Mouse (Mus musculus): Measurements from ENCODE around the gene Chaf1a. TPM values are rescaled to one million over a fixed set of nuclear protein-coding genes. Genes with fewer than 3 reads are reported as not detected.

Gene Chaf1a
- 3.6 and 5.0 TPM in 2 replicates for polyA plus RNA-seq (2015; fragmentation: Nextera tagmentation; extraction: Ambion mirVana)

- no peaks in the 10 kb centered on the region for H3K36me3 ChIP-seq (ENCODE audit: control insufficient read depth, insufficient read depth, low read length)
- H3K9ac ChIP-seq (ENCODE audit: low read depth, low read length) = peak within 1 kb of the TSS; percentile 64
- H3K27ac ChIP-seq (ENCODE audit: low read length) = peak within 1 kb of the TSS; percentile 73
- ATAC-seq = peak; percentile 82
- 0% methylated on average over 61 of the region's 68 CpGs for WGBS
- peak within 1 kb of the TSS; percentile 91 for H3K4me2 ChIP-seq (ENCODE audit: low read length)
- peak within 1 kb of the TSS; percentile 64 for H3K4me3 ChIP-seq (ENCODE audit: low read depth, low read length)
- H3K4me1 ChIP-seq (ENCODE audit: control insufficient read depth, insufficient read depth, low read length) = peaks cover 12% of the 10 kb centered on the region
- no peaks in the 10 kb centered on the region for H3K27me3 ChIP-seq (ENCODE audit: control insufficient read depth, insufficient read depth, low read depth, low read length)
- H3K9me3 ChIP-seq (replicated peaks; ENCODE audit: control insufficient read depth, low read length, poor library complexity, severe bottlenecking) = no peaks in the 10 kb centered on the region
Measured at GRCm38 (mm10) chr17:56040030-56040856, at the start of gene Chaf1a. TSS of gene Chaf1a (plus strand) at chr17:56040439.

- ATAC-seq = no peak
- peaks cover 8% of the 10 kb centered on the region for H3K27me3 ChIP-seq (ENCODE audit: control insufficient read depth, insufficient read depth, low read depth, low read length)
- no peaks in the 10 kb centered on the region for H3K9me3 ChIP-seq (replicated peaks; ENCODE audit: control insufficient read depth, low read length, poor library complexity, severe bottlenecking)
- H3K4me3 ChIP-seq (ENCODE audit: low read depth, low read length) = no peak overlapping the region
- no peak overlapping the region for H3K9ac ChIP-seq (ENCODE audit: low read depth, low read length)
- H3K4me1 ChIP-seq (ENCODE audit: control insufficient read depth, insufficient read depth, low read length) = no peaks in the 10 kb centered on the region
- H3K4me2 ChIP-seq (ENCODE audit: low read length) = no peak overlapping the region
- peaks cover 37% of the 10 kb centered on the region for H3K36me3 ChIP-seq (ENCODE audit: control insufficient read depth, insufficient read depth, low read length)
- no peak overlapping the region for H3K27ac ChIP-seq (ENCODE audit: low read length)
- 89% methylated on average over 15 of the region's 15 CpGs for WGBS
Measured at GRCm38 (mm10) chr17:55996007-55996406, 44.2 kb upstream of the Chaf1a start.

- WGBS = 7% methylated on average over 30 of the region's 30 CpGs
- peaks cover 18% of the 10 kb centered on the region for H3K36me3 ChIP-seq (ENCODE audit: control insufficient read depth, insufficient read depth, low read length)
- ATAC-seq = 0 out of 2 replicates have a peak, but pooled peaks have one; percentile 22
Measured at GRCm38 (mm10) chr17:55999794-56000499, 40.3 kb upstream of the Chaf1a start.

GRCm38 (mm10) chr17:56003000-56003399, 37.2 kb upstream of the Chaf1a start:
- Histone ChIP-seq H3K27me3 (ENCODE audit: control insufficient read depth, insufficient read depth, low read depth, low read length) (peaks cover 9% of the 10 kb centered on the region), H3K9ac (ENCODE audit: low read depth, low read length) (no peak overlapping the region), H3K27ac (ENCODE audit: low read length) (no peak overlapping the region), H3K4me2 (ENCODE audit: low read length) (no peak overlapping the region), H3K4me1 (ENCODE audit: control insufficient read depth, insufficient read depth, low read length) (peaks cover 5% of the 10 kb centered on the region; the same call in 1 of the 2 replicates), H3K4me3 (ENCODE audit: low read depth, low read length) (no peak overlapping the region), H3K36me3 (ENCODE audit: control insufficient read depth, insufficient read depth, low read length) (no peaks in the 10 kb centered on the region), H3K9me3 (replicated peaks; ENCODE audit: control insufficient read depth, low read length, poor library complexity, severe bottlenecking) (no peaks in the 10 kb centered on the region)
- 96% methylated on average over 3 of the region's 3 CpGs for WGBS
- ATAC-seq = no peak

More at GRCm38 (mm10) chr17:55999794-56000499, 40.3 kb upstream of the Chaf1a start:
- Histone ChIP-seq H3K9ac (ENCODE audit: low read depth, low read length) (no peak overlapping the region), H3K9me3 (replicated peaks; ENCODE audit: control insufficient read depth, low read length, poor library complexity, severe bottlenecking) (no peaks in the 10 kb centered on the region), H3K27ac (ENCODE audit: low read length) (no peak overlapping the region), H3K4me1 (ENCODE audit: control insufficient read depth, insufficient read depth, low read length) (no peaks in the 10 kb centered on the region), H3K27me3 (ENCODE audit: control insufficient read depth, insufficient read depth, low read depth, low read length) (peaks cover 9% of the 10 kb centered on the region), H3K4me2 (ENCODE audit: low read length) (0 out of 2 replicates have a peak overlapping the region, but pooled peaks have one; percentile 6), H3K4me3 (ENCODE audit: low read depth, low read length) (no peak overlapping the region)

GRCm38 (mm10) chr17:56005415-56006061, 34.7 kb upstream of the Chaf1a start, which contains the start of the genes Stap2 and Mpnd:
TSS of gene Stap2 (minus strand) at chr17:56005584.
TSS of gene Mpnd (plus strand) at chr17:56005711.
- ATAC-seq = no peak
- H3K4me3 ChIP-seq (ENCODE audit: low read depth, low read length) = no peak within 1 kb of the TSS
- no peaks in the 10 kb centered on the region for H3K9me3 ChIP-seq (replicated peaks; ENCODE audit: control insufficient read depth, low read length, poor library complexity, severe bottlenecking)
- H3K4me2 ChIP-seq (ENCODE audit: low read length) = no peak within 1 kb of the TSS
- H3K9ac ChIP-seq (ENCODE audit: low read depth, low read length) = no peak within 1 kb of the TSS
- no peak within 1 kb of the TSS for H3K27ac ChIP-seq (ENCODE audit: low read length)
- WGBS = 65% methylated on average over 13 of the region's 13 CpGs
- peaks cover 14% of the 10 kb centered on the region for H3K4me1 ChIP-seq (ENCODE audit: control insufficient read depth, insufficient read depth, low read length)
- H3K36me3 ChIP-seq (ENCODE audit: control insufficient read depth, insufficient read depth, low read length) = no peaks in the 10 kb centered on the region
- H3K27me3 ChIP-seq (ENCODE audit: control insufficient read depth, insufficient read depth, low read depth, low read length) = peaks cover 4% of the 10 kb centered on the region

GRCm38 (mm10) chr17:56006956-56007355, 33.3 kb upstream of the Chaf1a start:
- Histone ChIP-seq H3K27ac (ENCODE audit: low read length) (no peak overlapping the region), H3K4me3 (ENCODE audit: low read depth, low read length) (no peak overlapping the region), H3K9ac (ENCODE audit: low read depth, low read length) (no peak overlapping the region), H3K36me3 (ENCODE audit: control insufficient read depth, insufficient read depth, low read length) (no peaks in the 10 kb centered on the region; the same call in 1 of the 2 replicates), H3K27me3 (ENCODE audit: control insufficient read depth, insufficient read depth, low read depth, low read length) (no peaks in the 10 kb centered on the region; the same call in 1 of the 2 replicates), H3K4me2 (ENCODE audit: low read length) (no peak overlapping the region), H3K4me1 (ENCODE audit: control insufficient read depth, insufficient read depth, low read length) (peaks cover 24% of the 10 kb centered on the region), H3K9me3 (replicated peaks; ENCODE audit: control insufficient read depth, low read length, poor library complexity, severe bottlenecking) (no peaks in the 10 kb centered on the region)
- WGBS = 54% methylated on average over 10 of the region's 10 CpGs
- ATAC-seq = no peak

GRCm38 (mm10) chr17:56007444-56008355, 32.5 kb upstream of the Chaf1a start:
- 34% methylated on average over 13 of the region's 14 CpGs for WGBS
- H3K27me3 ChIP-seq (ENCODE audit: control insufficient read depth, insufficient read depth, low read depth, low read length) = no peaks in the 10 kb centered on the region; the same call in 1 of the 2 replicates

More at GRCm38 (mm10) chr17:56007444-56008355, 32.5 kb upstream of the Chaf1a start:
- peaks cover 26% of the 10 kb centered on the region for H3K4me1 ChIP-seq (ENCODE audit: control insufficient read depth, insufficient read depth, low read length)
- no peaks in the 10 kb centered on the region for H3K9me3 ChIP-seq (replicated peaks; ENCODE audit: control insufficient read depth, low read length, poor library complexity, severe bottlenecking)
- peak overlapping the region; percentile 95 for H3K4me2 ChIP-seq (ENCODE audit: low read length)
- peak overlapping the region; percentile 97 for H3K27ac ChIP-seq (ENCODE audit: low read length)
- H3K4me3 ChIP-seq (ENCODE audit: low read depth, low read length) = peak overlapping the region; percentile 79
- H3K9ac ChIP-seq (ENCODE audit: low read depth, low read length) = no peak overlapping the region
- no peaks in the 10 kb centered on the region; the same call in 1 of the 2 replicates for H3K36me3 ChIP-seq (ENCODE audit: control insufficient read depth, insufficient read depth, low read length)
- peak; percentile 27 for ATAC-seq
